Mouse (Mus musculus) liver, adult 2 months (tissue): ENCODE results near the gene Cep68.

Experiments used
- CTCF ChIP-seq: fragments of 200-500 bp; IDR thresholded peaks from 2 replicates; pipeline ENCODE4 v1.5.1; 2011; ENCODE audit warnings: low read depth, low read length, control low read depth
- POLR2A ChIP-seq: fragments of 200-500 bp; IDR thresholded peaks from 2 replicates; pipeline ENCODE4 v1.6.1; 2011; ENCODE audit warnings: low read length, control low read depth; ENCODE audit not compliant: insufficient read depth; ENCODE audit errors: extremely low read depth

DNA sequence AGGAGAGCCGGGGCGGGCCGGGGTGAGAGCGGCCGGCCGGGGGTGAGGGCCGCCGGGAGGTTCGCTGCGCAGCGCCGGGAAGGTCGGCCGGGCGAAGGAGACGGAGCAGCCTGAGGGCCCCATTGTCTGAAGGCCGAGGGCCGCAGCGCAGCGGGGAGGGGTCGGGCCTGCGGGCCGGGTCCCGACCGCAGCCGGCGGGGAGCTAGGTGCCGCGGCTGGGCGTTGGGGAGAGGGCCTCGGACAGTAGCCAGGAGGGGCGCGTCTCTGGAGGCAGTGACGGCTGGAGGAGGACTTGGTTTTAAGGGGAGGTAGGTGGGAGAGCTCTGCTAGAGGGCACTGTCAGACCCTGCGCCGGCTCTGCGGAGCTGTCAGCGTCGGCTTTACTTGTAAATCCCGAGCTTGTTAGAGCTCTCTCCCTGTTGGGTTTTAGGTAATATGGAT lies 47.5 kb downstream of the Cep68 start:
- TF ChIP-seq CTCF (no peak), POLR2A (no peak)
